Mouse (Mus musculus) heart, embryonic 15.5 days (tissue): ENCODE measurements around the gene Tcp11l1. TPM values are rescaled to one million over a fixed set of nuclear protein-coding genes. Genes with fewer than 3 reads are reported as not detected.
A peak's percentile ranks its signal among the peaks of the same experiment; 100 is the strongest.

Experiments used
- ATAC-seq: fragments of 200-750 bp; cut with Nextera tagmentation; replicated peaks from 2 replicates; pipeline ENCODE4 v1.8.0; 2017; ENCODE audit warnings: low read depth, moderate TSS enrichment; ENCODE audit not compliant: insufficient number of reproducible peaks, insufficient read depth, low FRiP score
- H3K27ac ChIP-seq: fragments of 300-500 bp; sonication (generic); 2 replicates; pipeline ENCODE4 v1.5.1; 2015; ENCODE audit warnings: mild to moderate bottlenecking, inconsistent platforms
- H3K27me3 ChIP-seq: fragments of 300-500 bp; sonication (generic); 2 replicates; pipeline ENCODE4 v1.6.1; 2015; ENCODE audit warnings: inconsistent platforms
- H3K36me3 ChIP-seq: fragments of 300-500 bp; sonication (generic); 2 replicates; pipeline ENCODE4 v1.6.1; 2015; ENCODE audit warnings: mild to moderate bottlenecking, inconsistent platforms
- H3K4me1 ChIP-seq: fragments of 300-500 bp; sonication (generic); replicated peaks from 2 replicates; pipeline ENCODE4 v1.6.1; 2015; ENCODE audit warnings: inconsistent platforms
- H3K4me2 ChIP-seq: fragments of 300-500 bp; sonication (generic); 2 replicates; pipeline ENCODE4 v1.6.1; 2015; ENCODE audit warnings: inconsistent platforms, mild to moderate bottlenecking, moderate library complexity
- H3K4me3 ChIP-seq: fragments of 300-500 bp; sonication (generic); 2 replicates; pipeline ENCODE4 v1.5.1; 2015; ENCODE audit warnings: mild to moderate bottlenecking, inconsistent platforms
- H3K9ac ChIP-seq: fragments of 300-500 bp; sonication (generic); 2 replicates; pipeline ENCODE4 v1.6.1; 2015; ENCODE audit warnings: mild to moderate bottlenecking, inconsistent platforms
- H3K9me3 ChIP-seq: fragments of 300-500 bp; sonication (generic); replicated peaks from 2 replicates; pipeline ENCODE4 v1.6.1; 2016; ENCODE audit warnings: inconsistent platforms
- WGBS: fragments of 180-500 bp; shearing (Covaris S2); methylation state at CpG from one replicate; pipeline ENCODE4 v1.1.7; 2015; ENCODE audit warnings: mixed read lengths; 5-methylcytosine and 5-hydroxymethylcytosine counted together
- polyA plus RNA-seq: library from polyadenylated mRNA; unstranded; fragments of >200 nt; fragmentation: Nextera tagmentation; extraction: Ambion mirVana; gene quantifications from 2 replicates; pipeline ENCODE4 v1.2.1, GENCODE M21; 2015

The Tcp11l1 gene
- polyA plus RNA-seq, 1 experiment from 2014 or later = 27.9 TPM

DNA sequence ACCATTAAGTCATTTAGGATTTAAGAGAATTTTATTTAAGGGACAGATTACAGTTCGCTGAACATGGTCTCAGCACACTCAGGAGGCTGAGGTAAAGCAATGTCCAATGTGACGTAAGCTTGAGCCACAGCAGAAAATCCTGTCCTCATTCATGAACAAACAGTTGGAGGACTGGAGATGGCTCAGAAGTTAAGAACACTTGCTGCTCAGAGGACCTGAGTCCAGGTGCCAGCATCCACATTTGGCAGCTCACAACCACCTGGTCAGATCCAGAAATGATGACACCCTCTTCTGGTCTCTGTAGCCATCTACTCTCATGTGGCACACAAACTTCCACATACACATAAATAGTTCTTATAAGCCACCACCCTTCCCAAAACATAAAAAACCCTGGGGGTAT is 27.7 kb upstream of the Tcp11l1 start:
- WGBS = 89% methylated on average over 2 of the region's 2 CpGs
- Histone ChIP-seq H3K9me3 (no peaks in the 10 kb centered on the region), H3K27me3 (0 out of 2 replicates have a peak, but pooled peaks cover 3% of the 10 kb centered on the region), H3K4me1 (peaks cover 17% of the 10 kb centered on the region; the same call in 1 of the 2 replicates), H3K9ac (no peak overlapping the region), H3K36me3 (no peaks in the 10 kb centered on the region), H3K27ac (no peak overlapping the region), H3K4me3 (no peak overlapping the region), H3K4me2 (no peak overlapping the region)
- no peak for ATAC-seq

DNA sequence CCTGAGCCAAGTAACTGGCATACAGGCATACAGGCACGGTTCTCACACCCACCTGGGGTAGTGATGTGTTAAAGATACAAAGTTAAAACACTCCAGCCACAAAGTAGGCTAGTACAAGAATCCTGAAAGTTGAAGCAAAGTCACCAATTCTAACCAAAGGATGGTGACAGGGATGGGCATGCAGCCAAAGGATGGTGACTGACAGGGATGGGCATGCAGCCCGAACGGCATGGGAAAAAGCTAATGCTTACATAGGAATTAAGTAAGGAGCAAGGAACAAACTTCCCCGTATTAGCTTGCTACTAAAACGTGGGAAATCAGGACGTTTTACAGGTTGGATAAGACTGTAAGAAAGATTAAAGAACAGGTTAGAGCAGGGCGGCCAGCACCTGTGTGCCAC is 24.3 kb upstream of the Tcp11l1 start:
- H3K27ac ChIP-seq = no peak overlapping the region
- 64% methylated on average over 7 of the region's 7 CpGs for WGBS
- no peak for ATAC-seq

DNA sequence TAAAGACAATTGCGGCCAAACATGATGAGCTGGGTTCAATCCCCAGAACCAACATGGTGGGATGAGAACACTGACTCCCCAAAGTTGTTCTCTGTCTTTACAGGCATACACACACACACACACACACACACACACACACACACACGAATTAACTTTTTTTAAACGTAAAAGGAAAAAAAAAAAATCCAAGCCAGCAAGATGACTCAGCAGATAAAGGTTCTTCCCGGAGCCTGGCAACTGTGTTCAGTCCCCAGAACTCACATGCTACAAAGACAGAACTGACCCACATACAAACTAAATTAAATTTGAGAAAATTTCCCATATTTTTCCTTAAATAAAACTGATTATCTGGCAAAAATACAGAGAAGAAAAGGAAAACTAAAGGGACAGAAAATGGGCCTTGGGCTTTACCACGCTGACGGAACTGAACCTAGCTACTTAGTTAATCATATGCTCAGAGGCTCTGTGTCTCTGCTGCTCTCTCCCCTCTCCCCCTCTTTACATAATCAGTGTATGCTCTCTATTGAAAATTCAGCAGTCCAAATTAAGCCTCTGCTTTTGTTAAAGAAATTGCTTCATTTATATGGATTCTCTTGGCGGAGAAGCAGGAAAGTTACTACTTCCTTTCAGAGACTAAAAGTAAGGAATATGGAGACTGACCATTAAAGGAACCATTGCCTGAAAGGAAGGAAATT is 20.7 kb upstream of the Tcp11l1 start:
- Histone ChIP-seq H3K4me3 (no peak overlapping the region), H3K9ac (no peak overlapping the region), H3K4me2 (no peak overlapping the region), H3K27me3 (no peaks in the 10 kb centered on the region), H3K4me1 (no peaks in the 10 kb centered on the region), H3K36me3 (no peaks in the 10 kb centered on the region), H3K27ac (no peak overlapping the region), H3K9me3 (no peaks in the 10 kb centered on the region)
- no peak for ATAC-seq
- WGBS = 69% methylated on average over 7 of the region's 7 CpGs

More for the DNA sequence above, 24.3 kb upstream of the Tcp11l1 start:
- Histone ChIP-seq H3K36me3 (no peaks in the 10 kb centered on the region), H3K4me3 (no peak overlapping the region), H3K4me2 (no peak overlapping the region), H3K4me1 (0 out of 2 replicates have a peak, but pooled peaks cover 2% of the 10 kb centered on the region), H3K27me3 (0 out of 2 replicates have a peak, but pooled peaks cover 2% of the 10 kb centered on the region), H3K9ac (no peak overlapping the region), H3K9me3 (no peaks in the 10 kb centered on the region)

DNA sequence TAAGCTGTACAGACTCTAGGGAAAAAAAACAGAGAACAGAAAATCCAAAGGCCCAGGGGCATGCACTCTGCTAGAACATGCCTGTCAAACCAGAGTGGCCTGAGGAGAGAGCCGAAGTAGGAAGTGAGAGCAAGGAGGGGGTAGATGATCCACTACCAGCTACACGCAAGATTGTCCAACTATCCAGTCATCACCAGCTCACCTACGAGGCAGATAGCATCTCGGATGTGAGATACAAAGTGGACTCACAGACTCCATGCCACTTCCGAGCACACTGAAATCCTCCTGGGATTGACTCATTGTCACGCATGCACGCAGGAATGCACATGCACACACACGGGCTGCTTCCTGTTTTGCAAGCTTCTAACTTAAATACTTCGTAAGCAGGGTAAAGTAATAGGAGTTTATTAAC is 20.1 kb upstream of the Tcp11l1 start:
- Histone ChIP-seq H3K4me2 (no peak overlapping the region), H3K4me1 (no peaks in the 10 kb centered on the region), H3K9ac (no peak overlapping the region), H3K4me3 (no peak overlapping the region), H3K27me3 (no peaks in the 10 kb centered on the region), H3K9me3 (no peaks in the 10 kb centered on the region), H3K36me3 (no peaks in the 10 kb centered on the region), H3K27ac (no peak overlapping the region)
- no peak for ATAC-seq
- WGBS = 72% methylated on average over 9 of the region's 9 CpGs

DNA sequence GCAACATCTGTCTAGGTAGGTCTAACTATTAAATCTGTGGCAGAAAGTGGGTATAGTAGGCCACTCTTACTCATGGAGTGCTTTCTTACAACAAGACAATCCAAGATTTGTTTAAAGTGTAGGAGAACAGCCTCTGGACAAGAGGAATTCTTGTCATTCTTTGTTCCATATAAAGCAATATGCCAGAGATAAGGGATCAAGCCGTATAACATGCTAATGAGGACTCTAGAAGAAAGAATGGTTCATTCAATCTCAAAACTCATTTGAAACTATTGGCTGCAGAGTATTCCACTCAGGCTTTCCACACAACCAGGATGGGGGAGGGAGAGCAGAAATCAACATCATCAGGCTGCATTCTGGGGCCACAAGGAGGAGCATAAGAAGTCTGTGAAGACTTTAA is 15.4 kb upstream of the Tcp11l1 start:
- Histone ChIP-seq H3K4me3 (no peak overlapping the region), H3K4me1 (no peaks in the 10 kb centered on the region), H3K9ac (no peak overlapping the region), H3K4me2 (no peak overlapping the region), H3K36me3 (no peaks in the 10 kb centered on the region), H3K27me3 (no peaks in the 10 kb centered on the region), H3K27ac (no peak overlapping the region), H3K9me3 (no peaks in the 10 kb centered on the region)
- ATAC-seq = no peak
- WGBS = 44% methylated on average over 1 of the region's 1 CpGs

DNA sequence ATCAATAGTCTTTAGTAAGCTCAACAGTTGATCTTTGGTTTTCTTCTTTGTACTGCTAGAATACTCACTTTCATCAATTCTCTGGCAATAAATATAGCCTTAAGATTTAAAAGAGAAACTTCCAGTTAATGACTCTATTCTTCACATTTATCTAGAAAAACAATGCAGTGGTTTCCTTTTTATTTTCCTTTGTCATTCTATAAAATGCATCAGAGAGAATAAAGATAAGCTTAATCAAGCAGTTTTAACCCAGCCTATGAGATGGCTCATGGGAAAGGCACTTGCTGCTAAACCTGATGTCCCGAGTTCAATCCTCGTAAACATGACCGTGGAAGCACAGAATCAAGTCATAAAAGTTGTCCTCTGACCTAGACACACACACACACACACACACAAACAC is 10.1 kb upstream of the Tcp11l1 start:
- 87% methylated on average over 3 of the region's 3 CpGs for WGBS
- no peaks in the 10 kb centered on the region for H3K4me1 ChIP-seq
- H3K4me2 ChIP-seq = no peak overlapping the region
- no peak for ATAC-seq
- H3K36me3 ChIP-seq = no peaks in the 10 kb centered on the region
- no peak overlapping the region for H3K4me3 ChIP-seq
- H3K9ac ChIP-seq = no peak overlapping the region
- no peaks in the 10 kb centered on the region for H3K9me3 ChIP-seq
- H3K27ac ChIP-seq = no peak overlapping the region
- no peaks in the 10 kb centered on the region for H3K27me3 ChIP-seq

DNA sequence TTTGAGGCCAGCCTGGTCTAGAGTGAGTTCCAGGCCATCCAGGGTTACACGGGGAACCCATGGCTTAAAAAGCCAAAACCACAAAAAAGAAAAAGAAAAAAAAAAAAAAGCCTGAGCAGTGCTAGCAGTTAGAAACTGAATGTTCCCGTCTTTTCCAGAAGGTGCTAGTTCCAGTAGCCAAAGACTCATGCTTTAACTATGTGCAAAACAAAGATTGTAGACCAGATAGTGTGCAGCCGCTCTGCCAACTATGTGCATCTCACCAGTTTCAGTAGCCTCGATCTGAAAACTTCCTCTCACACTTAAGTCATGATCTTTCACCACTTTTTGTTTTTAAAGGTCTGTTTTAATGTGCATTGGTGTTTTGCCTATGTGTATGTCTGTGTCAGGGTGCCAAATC is 5.9 kb upstream of the Tcp11l1 start:
- Histone ChIP-seq H3K27ac (no peak overlapping the region), H3K9me3 (no peaks in the 10 kb centered on the region), H3K9ac (no peak overlapping the region), H3K4me1 (no peaks in the 10 kb centered on the region), H3K36me3 (no peaks in the 10 kb centered on the region), H3K4me3 (no peak overlapping the region), H3K27me3 (peaks cover 3% of the 10 kb centered on the region; the same call in 1 of the 2 replicates), H3K4me2 (no peak overlapping the region)
- WGBS = 73% methylated on average over 4 of the region's 4 CpGs
- ATAC-seq = no peak

DNA sequence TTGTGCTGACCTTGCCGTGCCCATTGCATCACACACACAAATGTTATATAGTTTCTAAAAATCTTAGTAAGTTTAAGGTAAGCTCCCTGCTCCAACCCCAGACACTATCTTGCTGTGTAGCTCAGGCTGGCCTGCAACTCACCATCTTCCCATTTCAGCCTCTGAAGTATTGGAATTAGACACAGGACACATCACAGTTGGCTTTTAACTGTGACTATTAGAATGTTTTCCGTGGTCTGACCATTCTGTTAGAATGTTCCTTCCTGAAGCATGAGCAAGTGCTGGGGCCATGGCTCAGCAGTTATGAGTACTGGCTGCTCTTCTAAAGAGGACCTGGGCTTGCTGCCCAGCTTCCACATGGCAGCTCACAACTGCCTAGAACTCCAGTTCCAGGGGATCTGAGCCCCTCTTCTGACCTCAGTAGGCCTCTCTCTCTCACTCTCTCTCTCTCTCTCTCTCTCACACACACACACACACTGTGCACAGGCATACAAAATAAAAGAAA is 5.3 kb upstream of the Tcp11l1 start:
- Histone ChIP-seq H3K36me3 (no peaks in the 10 kb centered on the region), H3K27ac (no peak overlapping the region), H3K9ac (no peak overlapping the region), H3K4me1 (no peaks in the 10 kb centered on the region), H3K4me2 (no peak overlapping the region), H3K4me3 (no peak overlapping the region), H3K27me3 (peaks cover 3% of the 10 kb centered on the region; the same call in 1 of the 2 replicates), H3K9me3 (no peaks in the 10 kb centered on the region)
- ATAC-seq = no peak
- 82% methylated on average over 2 of the region's 2 CpGs for WGBS

DNA sequence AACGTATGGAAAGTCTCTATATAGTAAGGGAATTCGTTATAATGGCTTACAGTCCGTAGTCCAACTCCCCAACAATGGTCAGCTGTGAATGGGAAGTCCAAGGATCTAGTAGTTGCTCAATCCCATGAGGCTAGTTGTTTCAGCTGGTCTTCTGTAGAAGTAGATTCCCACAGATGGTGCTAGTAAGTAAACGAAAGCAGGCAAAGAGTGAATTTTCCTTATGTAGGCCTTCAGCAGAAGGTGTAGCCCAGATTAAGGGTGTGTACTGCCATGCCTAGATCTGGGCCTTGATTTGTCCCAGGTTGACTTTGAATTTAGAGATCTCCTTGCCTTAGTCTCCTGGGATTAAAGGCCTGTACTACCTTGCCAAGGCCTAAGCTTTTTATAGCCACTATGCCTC is 4.3 kb upstream of the Tcp11l1 start, which contains the start of gene Pin1rt1:
Gene Pin1rt1 (minus strand): TSS at position 101 of the 400 bp plus-strand sequence.
- Histone ChIP-seq H3K27ac (no peak within 1 kb of the TSS), H3K27me3 (peaks cover 3% of the 10 kb centered on the region; the same call in 1 of the 2 replicates), H3K9me3 (no peaks in the 10 kb centered on the region), H3K4me2 (no peak within 1 kb of the TSS), H3K36me3 (no peaks in the 10 kb centered on the region), H3K4me1 (0 out of 2 replicates have a peak, but pooled peaks cover 1% of the 10 kb centered on the region), H3K9ac (no peak within 1 kb of the TSS), H3K4me3 (no peak within 1 kb of the TSS)
- no peak for ATAC-seq
- WGBS = 89% methylated on average over 4 of the region's 4 CpGs

DNA sequence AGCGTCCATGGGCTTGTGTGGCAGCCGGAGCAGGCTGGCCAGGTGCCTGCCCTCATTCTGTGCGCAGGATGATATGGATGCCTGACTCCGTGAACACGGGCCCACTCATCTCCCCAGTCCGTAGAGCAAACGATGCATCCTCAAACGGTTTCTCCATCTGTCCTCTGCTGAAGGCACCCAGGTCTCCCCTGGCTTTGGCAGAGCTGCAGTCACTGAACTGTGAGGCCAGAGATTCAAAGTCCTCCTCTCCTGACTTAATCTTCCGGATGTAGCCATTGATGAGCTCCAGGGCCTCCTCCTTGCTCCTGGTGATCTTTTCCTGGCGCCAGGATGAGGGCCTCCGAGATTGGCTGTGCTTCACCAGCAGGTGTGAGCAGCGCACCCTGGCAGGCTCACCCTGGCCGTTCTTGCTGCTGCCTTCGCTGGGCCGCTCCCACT is 2.3 kb upstream of the Tcp11l1 start:
- Histone ChIP-seq H3K4me1 (peaks cover 19% of the 10 kb centered on the region), H3K4me2 (0 out of 2 replicates have a peak overlapping the region, but pooled peaks have one; percentile 6), H3K27me3 (peaks cover 3% of the 10 kb centered on the region; the same call in 1 of the 2 replicates), H3K4me3 (no peak overlapping the region), H3K9ac (no peak overlapping the region), H3K27ac (no peak overlapping the region), H3K9me3 (no peaks in the 10 kb centered on the region), H3K36me3 (no peaks in the 10 kb centered on the region)
- no peak for ATAC-seq
- WGBS = 40% methylated on average over 15 of the region's 15 CpGs

DNA sequence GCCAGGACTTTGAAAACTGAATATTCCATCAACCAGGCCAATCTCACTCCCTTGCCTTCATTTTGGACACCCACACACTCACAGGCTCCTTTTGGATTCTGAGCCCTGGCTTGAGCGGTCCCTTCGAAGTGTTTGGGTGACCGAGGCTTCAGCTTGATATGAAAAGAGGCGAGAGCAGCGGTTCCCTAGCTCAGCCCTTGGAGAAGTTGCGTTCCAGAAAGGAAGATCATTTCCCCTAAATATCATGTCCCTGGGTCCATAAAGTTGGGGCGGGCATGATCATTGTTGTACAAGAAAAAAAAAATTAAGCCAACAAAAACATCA is 479 bp upstream of the Tcp11l1 start:
- H3K36me3 ChIP-seq = no peaks in the 10 kb centered on the region
- ATAC-seq = no peak
- H3K27ac ChIP-seq = peak overlapping the region; percentile 77
- no peaks in the 10 kb centered on the region for H3K9me3 ChIP-seq
- peak overlapping the region; percentile 87 for H3K4me2 ChIP-seq
- H3K27me3 ChIP-seq = peaks cover 3% of the 10 kb centered on the region; the same call in 1 of the 2 replicates
- WGBS = under 1% methylated on average over 7 of the region's 7 CpGs
- peak overlapping the region; percentile 79 for H3K9ac ChIP-seq
- H3K4me3 ChIP-seq = peak overlapping the region; percentile 88
- H3K4me1 ChIP-seq = peaks cover 19% of the 10 kb centered on the region
